Mouse (Mus musculus) cerebellum, adult 9-10 months (tissue): ENCODE data around the gene Map3k7.

Experiments used
- DNase-seq: peaks from one replicate; pipeline ENCODE4 v3.0.0; 2022

Map3k7 gene

DNA sequence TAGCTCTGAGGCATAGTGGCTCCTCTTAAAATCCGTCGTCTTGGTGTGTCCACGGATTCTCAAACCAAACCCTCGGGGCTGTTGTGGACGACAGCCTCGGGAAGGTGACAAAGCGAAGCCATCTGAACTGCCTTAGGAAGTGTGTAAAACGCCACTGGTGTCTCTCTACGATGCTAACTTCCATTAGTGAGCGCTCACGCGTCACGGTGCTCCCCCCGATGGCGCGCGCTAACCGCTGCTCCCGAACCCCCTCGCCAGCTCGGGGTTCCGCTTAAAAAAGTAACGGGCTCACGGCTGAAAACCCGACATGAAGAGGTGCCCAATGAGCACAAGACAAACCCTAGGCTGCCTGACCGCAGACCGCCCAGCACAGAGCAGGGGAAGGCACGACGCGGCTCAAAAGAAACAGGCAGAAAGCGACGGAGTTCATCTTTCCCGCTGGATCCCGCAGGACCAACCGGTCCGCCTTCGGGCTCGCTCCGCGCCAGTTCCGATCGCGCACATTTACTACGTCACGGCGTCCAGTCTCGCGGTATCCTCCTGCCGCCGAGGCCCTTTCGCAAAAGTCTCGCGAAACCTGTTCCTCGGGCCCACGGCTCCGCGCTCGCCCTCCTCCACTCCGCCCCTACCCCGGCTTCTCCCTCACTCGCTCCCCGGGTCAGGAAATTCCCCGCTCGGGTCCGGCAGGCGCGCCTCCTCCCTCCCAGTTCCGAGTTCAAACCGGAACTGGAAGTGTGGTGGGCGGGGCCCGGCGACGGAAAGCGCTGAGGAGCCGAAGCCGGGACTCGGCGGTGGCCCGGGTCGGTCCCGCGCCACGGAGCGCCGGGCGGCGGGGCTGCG lies at the start of gene Map3k7:
TSS of gene Map3k7 (plus strand) at position 744 of the 840 bp plus-strand sequence.
- DNase-seq = peak; percentile 90

DNA sequence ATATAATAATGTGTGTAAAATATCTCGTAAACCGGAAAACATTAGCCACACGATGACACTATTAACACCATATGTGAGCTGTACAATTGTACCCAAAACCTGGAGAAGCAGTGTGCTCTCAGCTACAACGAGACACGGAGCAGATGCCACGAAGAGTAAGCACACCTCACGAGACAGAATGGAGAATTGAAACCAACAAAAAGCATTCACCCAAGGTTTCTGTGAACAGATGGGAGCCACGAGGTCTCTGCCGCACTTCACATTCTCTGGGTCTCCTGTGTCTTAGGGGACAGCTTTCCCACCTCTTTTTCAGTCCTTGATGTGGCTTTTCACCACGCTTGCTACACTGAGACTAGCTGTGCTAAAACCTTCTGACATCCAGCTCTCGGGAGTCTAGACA lies 48.8 kb upstream of the Map3k7 start:
- DNase-seq = no peak

DNA sequence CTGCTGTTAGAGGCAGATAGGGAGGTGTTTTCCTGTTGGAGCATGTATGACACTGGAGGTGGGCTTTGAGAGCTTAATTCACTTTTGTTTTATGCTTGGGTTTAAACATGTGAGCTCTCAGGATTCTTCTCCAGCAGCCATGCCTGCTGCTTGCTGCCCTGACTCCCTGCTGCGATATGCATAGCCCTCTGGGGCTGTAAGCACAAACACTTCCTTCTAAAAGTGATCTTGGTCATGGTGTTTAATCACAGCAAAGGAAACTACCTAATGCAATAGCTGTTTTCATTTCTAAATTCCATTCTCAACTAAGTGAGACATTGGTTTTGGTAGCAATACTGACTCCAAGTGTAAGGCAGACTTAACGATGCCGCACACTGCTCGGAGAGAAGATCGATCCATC lies 45.2 kb upstream of the Map3k7 start:
- DNase-seq = no peak

DNA sequence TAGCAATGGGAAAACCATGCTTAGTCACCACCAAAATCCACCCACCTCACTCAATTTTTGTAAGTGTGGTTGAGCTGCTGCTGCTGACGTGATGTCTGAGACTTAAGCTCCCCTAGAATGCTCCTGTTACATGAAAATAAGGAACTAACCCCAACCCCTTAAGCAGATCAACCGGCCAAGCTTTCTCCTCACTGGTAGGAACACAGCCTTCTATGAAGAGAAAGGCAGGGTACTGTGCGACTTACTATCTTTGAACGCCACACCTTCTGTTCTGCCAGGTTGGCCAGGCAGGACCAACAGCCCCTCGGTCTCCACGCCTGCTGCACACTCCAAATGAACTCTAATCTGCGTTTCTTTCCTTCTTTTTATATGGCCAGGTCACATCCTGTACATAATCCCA lies 41.7 kb upstream of the Map3k7 start:
- no peak for DNase-seq

DNA sequence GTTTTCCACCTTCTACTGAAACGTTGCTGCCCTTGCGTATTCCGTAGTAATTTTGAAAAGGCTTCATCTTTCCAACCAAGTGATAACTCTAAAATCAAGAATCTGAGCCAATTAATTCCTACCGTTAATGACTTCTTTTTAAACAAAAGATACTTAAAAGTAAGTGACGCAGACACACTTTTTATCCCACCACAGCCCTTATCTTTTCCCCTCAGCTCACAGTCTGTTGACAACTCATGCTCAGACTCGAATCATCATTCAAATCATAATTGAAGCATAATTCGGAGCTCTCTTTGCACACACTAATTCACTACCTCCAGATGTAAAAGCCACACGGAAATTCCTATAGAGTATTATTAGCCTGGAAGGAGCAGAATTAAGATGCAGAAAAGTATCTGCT lies 40.5 kb upstream of the Map3k7 start:
- DNase-seq = no peak

DNA sequence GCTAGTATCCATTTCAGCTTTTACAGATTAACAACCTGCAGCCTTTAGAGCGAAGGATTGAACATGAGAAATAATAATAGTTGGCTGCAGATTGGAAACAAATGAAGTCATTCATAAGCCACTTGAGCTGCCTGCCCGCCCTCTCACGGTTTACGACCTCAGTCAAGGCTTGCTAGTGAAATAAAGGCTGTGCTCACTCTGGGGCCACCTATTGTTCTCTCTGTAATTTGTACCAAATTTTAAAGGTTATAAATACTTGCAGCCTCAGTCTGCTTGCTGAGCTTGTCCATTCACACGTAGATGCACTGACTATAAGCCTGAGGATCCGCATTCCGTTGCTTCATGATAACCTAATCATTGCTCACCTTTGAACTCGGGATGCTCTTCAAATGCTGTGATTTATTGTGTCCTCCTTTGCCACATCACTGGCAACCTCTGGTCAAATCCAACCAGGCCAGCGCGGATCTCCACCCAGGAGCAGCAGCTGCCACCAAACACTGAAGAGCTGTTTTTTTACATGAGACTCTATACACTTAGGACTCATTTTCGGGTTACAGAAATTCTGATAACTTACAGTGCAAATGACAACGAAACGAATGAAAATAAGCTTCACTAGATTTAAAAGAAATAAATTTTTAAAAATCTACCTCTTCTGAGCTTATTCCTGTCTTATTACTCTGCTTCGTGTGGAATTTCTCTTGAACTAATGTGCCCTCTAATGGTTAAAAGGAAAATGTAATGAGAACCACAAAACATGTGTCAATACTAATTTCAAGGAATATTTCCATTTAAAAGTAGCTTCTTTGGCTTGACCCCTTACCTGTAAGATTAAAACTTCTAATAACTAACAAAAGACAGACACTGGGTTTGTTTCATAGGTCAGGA lies 39.4 kb upstream of the Map3k7 start:
- DNase-seq = no peak

DNA sequence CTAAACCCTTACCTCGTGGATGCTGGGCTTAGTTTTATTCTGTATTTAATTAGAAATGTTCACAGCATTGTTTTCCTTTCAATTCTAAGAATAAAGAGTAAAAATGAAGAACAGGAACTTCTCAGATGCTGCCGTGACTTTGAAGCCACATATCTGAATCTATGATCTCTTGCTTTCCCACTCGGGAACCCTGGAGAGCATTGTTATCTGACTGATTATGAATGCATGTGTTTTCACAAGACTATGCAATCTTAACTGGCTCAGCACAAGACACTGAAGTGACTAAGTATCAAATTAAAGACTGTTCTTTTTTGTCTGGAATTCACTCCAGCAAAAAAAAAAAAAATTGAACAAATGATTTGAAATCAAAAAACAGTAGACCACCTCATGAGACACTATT lies 30.7 kb upstream of the Map3k7 start:
- no peak for DNase-seq

DNA sequence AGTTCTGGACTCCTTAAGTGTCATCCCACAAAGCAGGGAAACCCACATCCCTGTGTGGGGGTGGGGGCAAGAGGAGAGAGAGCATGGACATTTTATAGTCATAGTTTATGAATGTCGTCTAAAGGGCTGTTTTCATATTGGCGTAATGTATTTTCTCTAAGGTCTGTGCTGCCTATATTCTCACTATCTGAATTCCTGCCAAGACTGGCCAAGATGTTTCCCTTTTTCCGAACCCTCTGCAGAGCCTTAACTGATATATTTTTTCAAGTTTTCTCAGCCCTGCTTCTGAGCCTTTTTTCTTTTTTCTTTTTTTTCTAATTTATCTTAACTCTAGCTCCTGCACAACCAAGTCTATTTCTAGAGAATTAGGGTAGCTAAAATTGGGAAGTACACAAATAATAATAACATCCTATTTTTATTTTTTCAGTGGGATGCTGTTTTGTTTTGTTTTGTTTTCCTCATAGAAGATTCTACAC lies 28.0 kb upstream of the Map3k7 start:
- DNase-seq = no peak

DNA sequence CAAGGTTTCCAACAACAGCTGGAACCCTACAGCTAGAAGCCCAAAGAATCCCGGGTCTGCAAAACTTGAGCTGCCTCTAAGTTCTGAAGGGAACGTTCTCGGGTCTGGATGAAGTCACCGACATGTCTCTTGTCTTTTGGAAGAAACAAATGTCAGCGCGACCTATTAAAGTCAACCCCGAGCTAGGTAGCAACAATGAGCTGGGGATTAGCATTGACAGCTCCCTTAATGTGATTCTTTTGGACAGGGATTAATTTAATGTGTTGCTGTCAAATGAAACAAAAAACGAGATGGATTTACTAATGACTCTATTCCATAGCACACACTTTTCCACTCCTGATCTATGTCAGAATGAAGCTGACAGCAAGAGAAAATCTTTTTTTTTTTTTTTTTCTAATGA lies 27.5 kb upstream of the Map3k7 start:
- DNase-seq = no peak

DNA sequence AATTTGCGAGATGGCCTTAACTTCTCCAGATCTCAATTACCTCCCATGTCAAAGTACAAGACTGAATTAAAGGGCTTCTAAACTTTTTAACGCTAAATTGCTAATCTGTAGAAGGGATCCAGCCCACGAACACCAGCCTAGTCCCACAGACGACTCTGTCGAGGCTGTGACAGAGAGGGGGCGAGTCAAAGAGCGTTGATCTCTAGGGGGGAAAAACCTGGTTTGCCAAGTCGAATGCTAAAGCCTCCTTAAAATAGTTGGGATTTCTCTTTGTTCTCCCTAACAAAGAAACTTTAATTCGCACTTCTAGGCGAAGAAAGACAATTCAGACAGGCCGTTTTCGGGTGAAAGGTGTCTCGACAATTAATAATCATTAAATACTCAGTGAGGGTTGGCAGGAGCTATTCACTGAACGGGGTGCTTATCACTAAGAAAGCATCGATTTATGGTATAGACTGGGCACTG lies 27.0 kb upstream of the Map3k7 start:
- no peak for DNase-seq

DNA sequence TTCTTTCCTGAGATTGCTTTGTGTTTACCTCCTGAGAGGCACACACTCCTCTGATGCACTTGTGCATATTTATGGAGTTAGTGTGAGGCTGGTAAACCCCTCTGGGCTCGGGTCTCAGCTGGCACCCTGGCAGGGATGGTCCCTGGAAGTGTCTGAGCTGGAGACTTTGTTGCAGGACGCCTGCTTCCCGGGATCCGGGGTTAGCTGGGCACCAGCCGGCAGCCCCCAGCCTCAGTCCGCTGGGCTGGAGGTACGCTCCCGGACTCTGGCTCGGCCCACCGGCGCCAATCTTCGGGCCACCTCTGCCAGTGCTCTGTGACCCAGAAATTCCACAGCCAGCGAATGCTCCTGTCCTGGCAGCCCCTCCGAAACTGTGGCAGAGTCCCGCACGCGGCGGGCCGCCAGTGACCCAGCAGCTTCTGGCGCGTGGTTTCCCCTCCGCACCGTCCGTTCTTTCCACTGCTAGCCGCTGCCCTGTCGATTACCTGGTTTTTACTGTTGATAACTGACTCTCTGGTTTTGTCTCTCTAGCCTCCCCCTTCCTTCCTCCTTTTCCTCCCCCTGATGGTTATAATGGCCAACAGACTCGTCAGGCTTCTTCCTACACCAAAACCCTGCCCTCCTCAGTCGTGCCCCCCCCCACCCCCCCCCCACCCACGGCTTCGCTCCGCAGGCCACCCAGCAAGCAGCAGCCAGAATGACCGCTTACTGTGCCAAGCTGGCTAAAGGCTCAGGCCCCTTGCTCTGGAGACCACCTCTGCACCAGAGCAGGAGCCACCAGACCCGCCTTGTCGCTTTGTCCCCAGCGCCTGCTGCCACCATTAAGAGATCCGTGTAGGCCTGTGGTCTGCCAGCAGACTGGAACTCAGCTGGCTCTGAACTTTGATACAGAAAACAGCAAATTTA lies 26.3 kb upstream of the Map3k7 start:
- no peak for DNase-seq

DNA sequence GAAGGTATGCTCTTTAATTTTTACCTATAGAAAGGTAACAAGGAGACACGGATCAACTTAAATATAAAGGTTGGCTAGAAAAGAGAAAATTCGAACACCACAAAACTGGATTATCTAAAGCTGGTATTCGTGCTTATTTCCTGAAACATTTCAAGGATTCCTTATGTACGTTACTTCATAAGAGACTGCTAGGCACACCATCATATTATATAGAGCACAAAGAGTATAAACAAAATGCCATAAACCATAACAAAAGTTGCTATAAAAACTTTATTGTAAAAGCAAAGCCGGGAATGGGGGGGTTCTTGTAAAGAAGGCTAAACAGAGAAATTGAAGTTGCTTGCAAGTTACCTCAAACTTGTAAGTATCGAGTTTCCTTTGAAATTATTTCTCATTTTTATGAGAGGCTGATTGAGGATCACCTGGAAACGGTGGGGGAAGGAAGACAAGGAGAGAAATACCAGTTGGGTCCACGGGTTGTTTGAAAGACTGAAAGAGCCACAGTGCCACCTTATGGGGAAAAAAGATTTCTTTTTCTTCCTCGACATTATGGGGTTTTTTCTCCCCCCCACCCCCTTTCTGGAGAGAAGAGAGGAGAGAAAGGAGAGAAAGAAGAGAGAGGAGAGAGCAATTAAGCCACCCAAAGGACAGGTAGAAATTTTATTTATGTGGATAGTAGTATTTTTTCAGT lies 25.3 kb upstream of the Map3k7 start:
- DNase-seq = peak; percentile 25

DNA sequence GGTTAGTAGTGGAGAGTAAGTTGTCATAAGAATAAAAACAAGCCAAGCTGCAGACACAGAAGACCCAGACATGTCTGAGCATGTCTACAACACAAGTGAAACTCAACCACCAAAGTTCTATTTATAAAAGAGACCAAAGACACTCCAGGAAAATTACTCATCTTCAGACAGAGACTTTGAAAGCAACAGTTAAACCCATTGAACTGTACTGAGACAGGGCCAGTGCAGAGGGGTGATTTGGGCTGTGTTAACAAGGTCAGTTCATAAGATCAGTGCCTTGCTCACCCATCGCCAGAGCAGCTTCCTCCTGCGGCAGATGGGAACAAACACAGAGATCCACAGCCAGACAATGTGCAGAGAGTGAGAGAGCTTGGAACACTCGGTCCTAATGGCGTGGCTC lies 22.3 kb upstream of the Map3k7 start:
- DNase-seq = no peak

DNA sequence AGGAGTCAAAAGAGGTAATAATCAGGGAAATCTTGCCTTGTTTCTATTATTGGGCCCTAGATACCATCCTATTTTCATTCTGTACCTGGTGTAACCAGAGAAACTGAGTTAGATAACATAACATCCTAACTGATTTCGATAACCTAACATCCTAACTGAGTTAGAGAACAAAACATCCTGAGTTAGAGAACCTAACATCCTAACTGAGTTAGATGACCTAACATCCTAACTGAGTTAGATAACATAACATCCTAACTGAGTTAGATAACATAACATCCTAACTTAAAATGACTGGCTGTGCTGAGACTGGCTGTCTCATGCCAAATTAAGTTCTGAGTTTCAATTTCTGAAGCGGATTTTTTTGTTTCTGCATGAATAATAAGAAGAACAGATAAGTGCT lies 20.9 kb upstream of the Map3k7 start:
- DNase-seq = no peak

DNA sequence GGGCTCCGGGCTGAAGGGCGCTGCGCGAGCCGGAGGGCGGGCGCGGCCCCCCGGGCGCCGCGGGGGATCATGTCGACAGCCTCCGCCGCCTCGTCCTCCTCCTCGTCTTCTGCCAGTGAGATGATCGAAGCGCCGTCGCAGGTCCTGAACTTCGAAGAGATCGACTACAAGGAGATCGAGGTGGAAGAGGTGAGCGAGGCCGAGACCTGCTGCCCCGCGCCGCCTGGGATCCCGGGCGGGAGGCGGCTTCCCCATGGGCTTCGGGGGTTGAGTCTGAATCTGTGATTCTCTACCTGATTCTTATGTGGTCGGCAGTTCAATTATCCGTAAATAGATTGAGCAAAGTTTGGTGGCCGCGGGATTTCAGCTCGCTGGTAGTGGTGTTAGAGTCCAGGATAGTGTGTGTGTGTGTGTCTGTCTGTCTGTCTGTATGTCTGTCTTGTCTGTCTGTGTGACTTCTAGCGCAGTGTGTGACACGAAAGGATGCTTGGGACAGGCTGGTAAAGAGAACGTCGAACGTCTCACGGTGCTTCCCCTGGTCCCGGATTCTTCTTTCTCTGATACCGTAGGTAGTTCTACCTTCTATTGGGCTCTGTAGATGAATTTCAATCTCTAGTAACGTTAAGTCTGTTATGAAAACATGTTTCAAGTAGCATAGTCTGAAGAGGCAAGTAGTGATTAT lies 438 bp downstream of the Map3k7 start:
- peak; percentile 36 for DNase-seq

DNA sequence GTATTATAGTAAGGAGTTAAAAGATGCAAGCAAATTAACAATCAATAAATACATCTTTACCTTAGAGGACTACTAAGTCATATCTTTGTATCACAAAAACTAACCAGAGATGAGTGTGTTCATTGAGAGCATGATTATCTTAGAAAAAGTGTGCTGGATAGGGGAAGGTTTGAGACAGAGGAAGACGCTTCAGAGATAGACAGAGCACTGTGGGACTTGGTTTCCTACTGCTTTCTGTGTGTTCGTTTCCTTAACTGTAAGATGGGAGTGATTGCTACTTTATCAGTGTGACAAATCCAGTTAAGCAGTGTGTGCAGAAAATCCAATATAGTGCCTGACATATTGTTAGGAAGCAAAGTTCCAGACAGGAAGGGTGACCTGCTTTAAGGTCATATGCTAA lies 1.3 kb downstream of the Map3k7 start:
- DNase-seq = no peak

DNA sequence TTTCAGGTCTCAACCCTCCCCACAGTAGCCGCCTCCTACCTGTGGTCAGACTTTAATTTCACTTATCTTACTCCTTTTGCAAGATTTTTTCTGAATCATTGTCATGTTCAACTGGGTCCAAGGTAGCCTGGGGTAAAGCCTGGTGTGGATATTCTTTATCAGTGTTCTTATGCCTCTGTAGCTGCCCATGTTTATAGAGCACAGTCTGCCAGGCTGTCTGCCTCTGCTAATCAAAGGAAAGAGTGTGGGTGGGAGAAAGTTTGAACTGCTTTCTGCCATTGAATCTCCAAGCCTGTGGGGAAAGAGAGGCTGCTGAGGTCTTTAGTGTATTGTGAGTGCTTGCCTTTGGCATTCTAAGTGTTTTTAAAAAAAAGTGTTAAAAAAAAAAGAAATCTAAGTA lies 7.5 kb downstream of the Map3k7 start:
- DNase-seq = no peak

DNA sequence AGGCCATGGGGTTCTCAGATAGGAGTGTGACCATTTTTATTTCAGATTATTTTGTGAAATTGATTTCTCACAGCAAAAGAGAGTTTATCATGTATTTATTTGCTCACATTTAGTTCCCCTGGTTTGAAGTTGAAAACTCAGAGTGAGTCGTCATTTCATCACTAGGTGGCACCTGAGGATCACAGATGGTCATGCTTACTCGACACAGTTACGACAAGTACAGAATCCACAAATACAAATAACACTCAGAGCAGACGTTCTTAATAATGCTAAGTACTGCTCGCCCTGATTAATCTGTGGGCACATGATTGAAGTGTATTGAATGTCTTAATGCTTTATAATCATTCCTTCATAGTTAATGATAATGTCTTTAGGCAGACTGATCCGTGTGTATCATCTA lies 8.3 kb downstream of the Map3k7 start:
- DNase-seq = peak; percentile 13

DNA sequence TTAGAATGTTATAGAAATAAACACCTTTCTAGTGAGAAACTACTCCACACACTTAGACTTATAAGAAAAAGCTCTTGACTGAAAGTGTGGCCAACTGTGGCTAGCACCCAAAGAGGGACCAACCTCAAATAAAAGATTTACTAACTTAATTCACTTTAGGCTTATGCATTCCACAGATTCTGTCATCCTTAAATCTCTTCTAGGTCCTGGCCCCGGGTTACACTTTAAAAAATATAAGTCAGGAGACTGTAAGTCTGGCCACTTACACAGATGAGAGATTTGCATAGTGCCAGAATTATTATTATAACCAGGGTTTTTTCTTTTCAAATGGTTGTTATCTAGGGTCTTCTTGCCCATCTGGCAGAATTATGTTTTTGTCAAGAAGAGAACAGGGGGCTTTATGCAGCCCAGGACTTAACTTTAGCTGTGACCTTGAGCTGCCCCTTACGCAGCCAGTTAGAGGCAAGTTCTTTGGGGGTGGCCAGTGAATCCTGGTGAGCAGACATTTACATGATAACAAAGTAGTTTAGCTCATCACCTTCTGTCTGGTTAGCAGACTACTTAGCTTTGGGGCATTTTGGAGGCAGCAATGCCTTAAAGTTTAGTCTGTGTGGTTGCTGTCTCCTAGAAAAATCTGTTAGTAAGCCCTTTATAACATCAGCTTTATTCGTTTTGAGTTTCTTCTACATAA lies 11.5 kb downstream of the Map3k7 start:
- no peak for DNase-seq

DNA sequence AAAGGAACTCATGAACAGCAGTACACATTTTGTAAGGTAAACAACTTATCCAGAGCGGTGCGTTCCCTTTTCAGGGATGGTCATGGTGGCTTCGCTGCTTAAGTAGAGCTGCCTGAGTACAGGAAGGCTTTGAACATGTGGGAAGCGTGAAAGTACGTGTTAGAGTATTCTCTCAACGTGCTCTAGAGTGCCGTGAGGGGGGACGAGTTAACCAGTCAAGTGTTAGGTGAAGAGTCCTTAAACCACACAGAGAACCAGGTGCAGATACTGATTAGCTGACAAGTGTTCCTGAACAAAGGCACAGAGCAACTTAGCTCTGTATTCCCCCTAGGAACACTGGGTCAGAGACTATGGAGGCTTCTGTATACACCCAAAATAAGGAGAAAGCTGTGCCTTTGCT lies 18.0 kb downstream of the Map3k7 start:
- no peak for DNase-seq

DNA sequence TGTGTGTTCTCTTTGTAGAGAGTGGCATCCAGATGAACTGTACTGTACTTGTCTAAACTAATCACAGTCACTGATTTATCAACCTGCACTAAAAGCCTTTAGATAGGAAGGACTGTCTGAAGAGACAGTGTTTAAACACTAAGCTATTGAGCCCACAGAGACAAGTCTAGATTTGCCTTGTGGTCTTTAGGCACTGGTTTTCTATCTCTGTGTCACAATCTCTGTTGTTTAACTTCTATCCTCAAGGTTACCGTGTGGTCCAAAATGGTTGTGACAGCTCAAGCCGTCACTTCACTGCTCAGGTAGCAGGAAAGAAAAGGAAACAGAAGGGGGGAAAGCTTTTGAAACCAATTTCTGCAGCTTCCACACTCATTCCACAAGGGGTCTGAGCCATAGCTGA lies 29.5 kb downstream of the Map3k7 start:
- DNase-seq = no peak
